Mouse (Mus musculus): ENCODE data around the gene Hoxd13. TPM values are rescaled to one million over a fixed set of nuclear protein-coding genes. Genes with fewer than 3 reads are reported as not detected.

The Hoxd13 gene
- polyA plus RNA-seq, 1 experiment, result not detected

- no peak overlapping the region for H3K4me2 ChIP-seq (ENCODE audit: low read depth)
- no peaks in the 10 kb centered on the region for H3K79me2 ChIP-seq (ENCODE audit: control insufficient read depth, insufficient read depth)
- H3K4me3 ChIP-seq, result no peak overlapping the region
- H3ac ChIP-seq (ENCODE audit: control insufficient read depth, insufficient read length), result no peak overlapping the region
- peaks cover 80% of the 10 kb centered on the region for H3K27me3 ChIP-seq (ENCODE audit: control insufficient read depth, insufficient read depth, insufficient read length)
- TF ChIP-seq REST (IDR thresholded peaks at IDR 0.05; ENCODE audit: insufficient read depth, insufficient read length) (no peak), TCF3 (IDR thresholded peaks at IDR 0.05; ENCODE audit: insufficient read length, low read depth) (no peak), MYOG (IDR thresholded peaks at IDR 0.05; ENCODE audit: control insufficient read depth in 1 of 3, insufficient read depth in 1 of 3, insufficient read length in 2 of 3, low read depth in 2 of 3) (no peak), MYOD1 (IDR thresholded peaks at IDR 0.05; ENCODE audit: control insufficient read depth in 1 of 3, insufficient read length in 2 of 3, low read depth in 2 of 3) (no peak), E2F4 (IDR thresholded peaks at IDR 0.05; ENCODE audit: insufficient read depth) (no peak), TCF12 (IDR thresholded peaks at IDR 0.05; ENCODE audit: insufficient read depth, poor library complexity, severe bottlenecking) (no peak), USF1 (IDR thresholded peaks at IDR 0.05; ENCODE audit: low read depth) (no peak), POLR2A (IDR thresholded peaks at IDR 0.05; ENCODE audit: insufficient read length, low read depth) (no peak), POLR2AphosphoS2 (IDR thresholded peaks at IDR 0.05; ENCODE audit: insufficient read length, low read depth) (no peak), SRF (IDR thresholded peaks at IDR 0.05; ENCODE audit: control insufficient read depth, insufficient read length, low read depth) (no peak), CEBPB (IDR thresholded peaks at IDR 0.05; ENCODE audit: insufficient read depth, poor library complexity, severe bottlenecking) (no peak), MAX (IDR thresholded peaks at IDR 0.05; ENCODE audit: low read depth) (no peak)
- H3K36me3 ChIP-seq (ENCODE audit: control insufficient read depth, insufficient read depth), result no peaks in the 10 kb centered on the region
These were observed 27.3 kb downstream of the Hoxd13 start for GRCm38 (mm10) chr2:74695383-74695782.

DNA sequence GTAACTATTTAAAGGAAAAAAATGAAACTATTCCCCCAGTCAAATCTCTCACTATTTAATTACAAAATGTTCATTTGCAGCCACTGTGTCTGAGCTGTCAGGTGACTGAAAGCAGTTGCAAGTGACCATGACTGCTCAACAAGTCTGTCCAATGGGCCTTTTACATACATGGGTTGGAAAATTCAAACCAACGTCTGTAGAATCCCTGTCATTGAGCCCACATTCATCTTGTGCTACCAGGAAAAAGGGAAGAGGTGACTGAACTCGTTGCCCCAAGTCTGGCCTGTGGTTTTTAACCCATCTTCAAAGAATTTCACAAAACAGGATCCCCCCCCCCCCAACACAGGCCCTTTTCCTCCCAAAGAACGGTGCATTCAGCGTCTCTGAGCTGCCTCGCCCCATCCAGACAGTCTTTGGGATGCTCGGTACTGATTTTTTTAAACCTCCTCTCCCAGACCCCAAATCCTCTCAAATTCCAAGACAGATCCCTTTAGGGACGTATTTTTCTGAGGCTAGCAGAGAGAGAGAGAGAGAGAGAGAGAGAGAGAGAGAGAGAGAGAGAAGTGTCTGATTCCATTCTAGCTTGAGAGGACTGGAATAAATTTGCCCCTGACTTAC lies 27.8 kb downstream of the Hoxd13 start:
- no peaks in the 10 kb centered on the region for H3K79me2 ChIP-seq (ENCODE audit: control insufficient read depth, insufficient read depth)
- peaks cover 83% of the 10 kb centered on the region for H3K27me3 ChIP-seq (ENCODE audit: control insufficient read depth, insufficient read depth, insufficient read length)
- H3K4me2 ChIP-seq (ENCODE audit: low read depth), result no peak overlapping the region
- TF ChIP-seq MYOD1 (IDR thresholded peaks at IDR 0.05; ENCODE audit: control insufficient read depth in 1 of 3, insufficient read length in 2 of 3, low read depth in 2 of 3) (no peak), POLR2AphosphoS2 (IDR thresholded peaks at IDR 0.05; ENCODE audit: insufficient read length, low read depth) (no peak), USF1 (IDR thresholded peaks at IDR 0.05; ENCODE audit: low read depth) (no peak), MAX (IDR thresholded peaks at IDR 0.05; ENCODE audit: low read depth) (no peak), TCF3 (IDR thresholded peaks at IDR 0.05; ENCODE audit: insufficient read length, low read depth) (no peak), TCF12 (IDR thresholded peaks at IDR 0.05; ENCODE audit: insufficient read depth, poor library complexity, severe bottlenecking) (no peak), E2F4 (IDR thresholded peaks at IDR 0.05; ENCODE audit: insufficient read depth) (no peak), REST (IDR thresholded peaks at IDR 0.05; ENCODE audit: insufficient read depth, insufficient read length) (no peak), MYOG (IDR thresholded peaks at IDR 0.05; ENCODE audit: control insufficient read depth in 1 of 3, insufficient read depth in 1 of 3, insufficient read length in 2 of 3, low read depth in 2 of 3) (no peak), CEBPB (IDR thresholded peaks at IDR 0.05; ENCODE audit: insufficient read depth, poor library complexity, severe bottlenecking) (no peak), POLR2A (IDR thresholded peaks at IDR 0.05; ENCODE audit: insufficient read length, low read depth) (no peak), SRF (IDR thresholded peaks at IDR 0.05; ENCODE audit: control insufficient read depth, insufficient read length, low read depth) (no peak)
- no peaks in the 10 kb centered on the region for H3K36me3 ChIP-seq (ENCODE audit: control insufficient read depth, insufficient read depth)
- no peak overlapping the region for H3K4me3 ChIP-seq
- no peak overlapping the region for H3ac ChIP-seq (ENCODE audit: control insufficient read depth, insufficient read length)

- H3ac ChIP-seq (ENCODE audit: control insufficient read depth, insufficient read length), result no peak overlapping the region
- peaks cover 75% of the 10 kb centered on the region for H3K27me3 ChIP-seq (ENCODE audit: control insufficient read depth, insufficient read depth, insufficient read length)
- no peaks in the 10 kb centered on the region for H3K36me3 ChIP-seq (ENCODE audit: control insufficient read depth, insufficient read depth)
- no peak overlapping the region for H3K4me2 ChIP-seq (ENCODE audit: low read depth)
- TF ChIP-seq REST (IDR thresholded peaks at IDR 0.05; ENCODE audit: insufficient read depth, insufficient read length) (no peak), TCF3 (IDR thresholded peaks at IDR 0.05; ENCODE audit: insufficient read length, low read depth) (no peak), E2F4 (IDR thresholded peaks at IDR 0.05; ENCODE audit: insufficient read depth) (no peak), POLR2AphosphoS2 (IDR thresholded peaks at IDR 0.05; ENCODE audit: insufficient read length, low read depth) (no peak), SRF (IDR thresholded peaks at IDR 0.05; ENCODE audit: control insufficient read depth, insufficient read length, low read depth) (no peak), USF1 (IDR thresholded peaks at IDR 0.05; ENCODE audit: low read depth) (no peak)
- H3K4me3 ChIP-seq, result no peak overlapping the region
- no peaks in the 10 kb centered on the region for H3K79me2 ChIP-seq (ENCODE audit: control insufficient read depth, insufficient read depth)
These were observed 28.6 kb downstream of the Hoxd13 start for GRCm38 (mm10) chr2:74696442-74697335.

DNA sequence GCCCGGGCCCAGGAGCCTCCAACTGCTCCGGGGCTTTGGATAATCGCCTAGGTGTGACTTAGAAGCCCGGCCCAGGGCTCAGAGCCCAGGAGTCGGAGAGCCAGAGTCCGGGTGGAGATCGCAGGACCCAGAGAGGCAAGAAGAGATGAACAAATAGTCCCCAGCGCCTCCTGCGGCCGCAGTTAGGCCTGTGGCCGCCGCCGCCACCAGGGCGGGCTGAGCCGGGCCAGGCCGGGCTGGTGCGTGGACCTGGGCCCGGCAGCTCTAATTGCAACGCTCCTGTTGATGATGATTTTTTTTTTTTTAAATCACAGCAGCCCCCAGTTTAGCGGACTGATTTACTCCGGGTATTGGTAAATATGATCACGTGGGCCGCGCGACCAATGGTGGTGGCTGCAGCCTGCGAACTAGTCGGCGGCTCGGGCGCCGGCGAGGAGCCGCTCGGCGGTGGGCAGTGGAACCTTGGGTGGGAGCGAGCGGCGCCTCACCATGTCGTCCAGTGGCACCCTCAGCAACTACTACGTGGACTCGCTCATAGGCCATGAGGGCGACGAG lies 29.5 kb downstream of the Hoxd13 start, which contains the start of gene Hoxd9:
Hoxd9 (plus strand) TSS at position 161 of the 555 bp plus-strand sequence.
- Histone ChIP-seq H3K4me2 (ENCODE audit: low read depth) (no peak within 1 kb of the TSS), H3K27me3 (ENCODE audit: control insufficient read depth, insufficient read depth, insufficient read length) (peaks cover 65% of the 10 kb centered on the region), H3K4me3 (no peak within 1 kb of the TSS), H3ac (ENCODE audit: control insufficient read depth, insufficient read length) (no peak within 1 kb of the TSS), H3K36me3 (ENCODE audit: control insufficient read depth, insufficient read depth) (no peaks in the 10 kb centered on the region), H3K79me2 (ENCODE audit: control insufficient read depth, insufficient read depth) (no peaks in the 10 kb centered on the region)
- no peak for TF ChIP-seq SRF (IDR thresholded peaks at IDR 0.05; ENCODE audit: control insufficient read depth, insufficient read length, low read depth)
- TF ChIP-seq MYOG (IDR thresholded peaks at IDR 0.05; ENCODE audit: control insufficient read depth in 1 of 3, insufficient read depth in 1 of 3, insufficient read length in 2 of 3, low read depth in 2 of 3), result no peak
- no peak for TF ChIP-seq TCF3 (IDR thresholded peaks at IDR 0.05; ENCODE audit: insufficient read length, low read depth)
- no peak for TF ChIP-seq CEBPB (IDR thresholded peaks at IDR 0.05; ENCODE audit: insufficient read depth, poor library complexity, severe bottlenecking)
- TF ChIP-seq POLR2A (IDR thresholded peaks at IDR 0.05; ENCODE audit: insufficient read length, low read depth), result no peak
- no peak for TF ChIP-seq TCF12 (IDR thresholded peaks at IDR 0.05; ENCODE audit: insufficient read depth, poor library complexity, severe bottlenecking)
- no peak for TF ChIP-seq E2F4 (IDR thresholded peaks at IDR 0.05; ENCODE audit: insufficient read depth)
- TF ChIP-seq MYOD1 (IDR thresholded peaks at IDR 0.05; ENCODE audit: control insufficient read depth in 1 of 3, insufficient read length in 2 of 3, low read depth in 2 of 3), result no peak
- no peak for TF ChIP-seq REST (IDR thresholded peaks at IDR 0.05; ENCODE audit: insufficient read depth, insufficient read length)
- TF ChIP-seq POLR2AphosphoS2 (IDR thresholded peaks at IDR 0.05; ENCODE audit: insufficient read length, low read depth), result no peak
- TF ChIP-seq MAX (IDR thresholded peaks at IDR 0.05; ENCODE audit: low read depth), result no peak
- TF ChIP-seq USF1 (IDR thresholded peaks at IDR 0.05; ENCODE audit: low read depth), result no peak
